Mouse (Mus musculus): ENCODE measurements at regions not wholly inside any gene's neighbourhood (a gene's known extent, or its start where the extent isn't known, plus 50 kb on each side); places are given as distances from the start of the nearest gene placed in this dataset.

DNA sequence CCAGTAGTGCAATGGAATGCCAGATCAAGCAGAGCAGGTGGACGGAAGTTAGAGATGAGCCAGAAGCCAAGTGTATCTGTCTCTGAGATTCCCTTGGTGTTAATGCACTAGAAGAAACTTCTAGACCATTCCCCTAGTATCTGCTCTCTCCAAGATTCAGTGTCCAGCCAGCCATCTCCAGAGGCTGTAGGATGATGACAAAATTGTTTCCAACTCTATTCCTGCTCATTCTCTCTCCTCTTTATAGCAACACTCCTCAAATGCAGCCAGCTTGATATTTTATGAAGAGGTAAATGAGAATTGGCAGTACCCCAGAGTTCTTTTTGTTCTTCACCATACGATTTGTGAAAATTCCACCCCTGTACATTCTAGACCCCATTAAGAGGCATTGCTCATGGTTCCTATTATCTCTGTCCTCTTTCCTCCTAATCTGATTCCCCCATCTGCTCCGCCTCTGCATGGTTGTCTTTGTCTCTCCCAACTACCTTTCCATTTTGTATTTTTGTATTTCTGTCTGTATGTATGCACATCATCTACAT lies 385.3 kb downstream of the Cdk5rap2 start:
- TF ChIP-seq CTCF (IDR thresholded peaks at IDR 0.05; ENCODE audit: extremely low read depth, insufficient read depth, low read length) (no peak), POLR2A (IDR thresholded peaks at IDR 0.05; ENCODE audit: extremely low read depth, insufficient read depth, low read length) (no peak)

Data from cortical plate, adult 2 months (tissue).